Mouse (Mus musculus): ENCODE results near the gene March4.

DNA sequence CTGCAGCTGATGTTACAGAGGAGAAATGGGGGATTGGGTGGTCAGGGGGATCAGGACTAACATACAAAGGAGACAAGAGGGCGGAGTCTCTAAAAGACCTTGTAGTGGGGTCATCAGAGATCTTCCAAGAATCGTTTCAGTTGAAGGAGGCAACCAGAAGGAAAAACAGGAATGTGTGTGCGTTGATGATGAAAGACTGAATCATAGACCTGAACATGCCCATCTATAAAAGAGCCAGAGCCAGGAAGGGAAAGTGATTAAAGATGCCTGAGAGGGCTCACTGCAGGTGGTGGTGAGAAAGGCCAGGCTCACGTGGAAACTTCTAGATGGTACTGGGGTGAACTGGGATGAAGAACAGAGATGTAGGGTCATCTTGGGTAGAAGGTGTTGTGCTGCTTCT lies 27.2 kb downstream of the March4 start:
- TF ChIP-seq CTCF (IDR thresholded peaks at IDR 0.05; ENCODE audit: low read depth) (no peak), EP300 (IDR thresholded peaks at IDR 0.05; ENCODE audit: low read depth) (no peak)

All from liver, postnatal 0 days (tissue).